Mouse (Mus musculus): ENCODE data around the gene Gjd3. TPM values are rescaled to one million over a fixed set of nuclear protein-coding genes. Genes with fewer than 3 reads are reported as not detected.

Gene Gjd3
- polyA plus RNA-seq, 1 experiment from 2014 or later, result 0.58 TPM

DNA sequence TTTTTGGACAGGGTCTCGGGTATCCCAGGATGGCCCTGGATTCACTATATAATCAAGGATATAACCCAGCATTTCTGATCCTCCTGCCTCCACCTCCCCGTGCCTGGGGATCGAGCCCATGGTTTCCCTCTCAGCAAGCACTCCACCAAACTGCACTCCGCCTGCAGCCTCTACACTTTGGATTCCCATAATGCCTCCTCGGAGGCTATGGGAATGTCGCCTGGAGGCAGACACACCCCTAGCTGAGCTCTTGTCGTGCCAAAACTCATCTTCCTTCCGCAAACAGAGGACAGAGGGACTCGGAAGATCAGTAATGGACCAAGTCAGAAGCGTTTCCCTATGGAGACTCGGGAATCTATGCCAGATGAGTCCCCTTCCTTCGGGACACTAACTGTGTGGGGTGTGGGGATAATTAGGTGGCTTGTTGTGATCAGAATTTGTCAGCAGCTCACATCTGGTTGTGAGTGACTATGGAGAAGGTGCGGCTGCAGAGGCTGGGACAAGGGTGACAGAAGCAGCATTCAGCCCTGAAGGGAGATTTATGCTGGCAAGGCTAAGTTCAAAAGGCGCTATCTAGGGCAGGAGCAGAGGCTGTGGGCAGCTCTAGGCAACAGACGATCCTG lies 4.2 kb downstream of the Gjd3 start:
- Histone ChIP-seq H3K4me1 (replicated peaks) (peaks cover 20% of the 10 kb centered on the region), H3K9ac (replicated peaks) (no peak overlapping the region), H3K36me3 (peaks cover 1% of the 10 kb centered on the region), H3K9me3 (no peaks in the 10 kb centered on the region), H3K4me2 (replicated peaks) (no peak overlapping the region), H3K27me3 (peaks cover 27% of the 10 kb centered on the region), H3K4me3 (replicated peaks) (no peak overlapping the region), H3K27ac (no peak overlapping the region)
- 65% methylated on average over 15 of the region's 15 CpGs for WGBS
- no peak for ATAC-seq

DNA sequence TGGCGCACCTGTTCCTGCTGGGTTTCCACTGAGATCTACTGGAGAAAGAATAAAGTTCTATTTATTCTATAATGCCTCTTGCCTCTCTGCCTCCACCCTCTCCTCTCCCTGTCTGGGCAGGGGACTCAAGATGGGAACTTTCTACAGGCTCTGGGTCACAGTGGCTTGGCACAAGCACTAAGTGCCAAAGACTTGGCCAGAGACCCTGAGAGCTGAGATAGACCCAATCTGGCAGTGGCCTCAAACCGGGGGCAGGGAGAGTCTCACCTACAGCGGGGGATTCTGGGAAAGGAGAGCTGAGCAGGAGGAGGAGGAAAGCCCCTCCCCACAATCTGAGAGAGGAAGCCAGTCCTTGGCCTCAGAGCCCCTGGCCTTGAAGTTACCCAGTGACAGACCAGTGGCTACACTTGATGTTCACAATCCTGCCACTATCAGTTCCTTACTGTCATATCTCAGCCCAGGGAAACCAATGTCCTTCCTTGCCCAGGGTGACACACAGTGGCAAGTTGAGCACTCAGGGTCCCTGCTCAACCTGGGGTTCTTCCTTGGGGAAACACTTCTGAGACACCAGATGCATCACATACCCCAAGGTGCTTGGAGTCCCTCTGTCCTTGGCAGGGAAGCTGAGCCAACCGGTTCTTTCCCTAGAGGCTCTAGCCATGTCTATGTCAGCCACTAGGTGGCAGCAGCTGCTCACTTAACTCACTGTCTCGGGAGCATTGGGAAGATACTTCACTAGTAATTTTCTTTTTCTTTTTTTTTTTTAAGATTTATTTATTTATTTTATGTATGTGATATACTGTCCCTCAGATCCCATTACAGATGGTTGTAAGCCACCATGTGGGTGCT lies 7.7 kb downstream of the Gjd3 start:
- no peak overlapping the region for H3K9ac ChIP-seq (replicated peaks)
- WGBS, result 49% methylated on average over 5 of the region's 5 CpGs
- H3K9me3 ChIP-seq, result no peaks in the 10 kb centered on the region
- no peak overlapping the region for H3K4me2 ChIP-seq (replicated peaks)
- H3K4me1 ChIP-seq (replicated peaks), result peaks cover 27% of the 10 kb centered on the region
- H3K27ac ChIP-seq, result no peak overlapping the region
- ATAC-seq, result peak; percentile 14; the same call in 1 of the 2 replicates
- no peak overlapping the region for H3K4me3 ChIP-seq (replicated peaks)
- H3K36me3 ChIP-seq, result peaks cover 14% of the 10 kb centered on the region
- H3K27me3 ChIP-seq, result peaks cover under 1% of the 10 kb centered on the region; the same call in 1 of the 2 replicates

DNA sequence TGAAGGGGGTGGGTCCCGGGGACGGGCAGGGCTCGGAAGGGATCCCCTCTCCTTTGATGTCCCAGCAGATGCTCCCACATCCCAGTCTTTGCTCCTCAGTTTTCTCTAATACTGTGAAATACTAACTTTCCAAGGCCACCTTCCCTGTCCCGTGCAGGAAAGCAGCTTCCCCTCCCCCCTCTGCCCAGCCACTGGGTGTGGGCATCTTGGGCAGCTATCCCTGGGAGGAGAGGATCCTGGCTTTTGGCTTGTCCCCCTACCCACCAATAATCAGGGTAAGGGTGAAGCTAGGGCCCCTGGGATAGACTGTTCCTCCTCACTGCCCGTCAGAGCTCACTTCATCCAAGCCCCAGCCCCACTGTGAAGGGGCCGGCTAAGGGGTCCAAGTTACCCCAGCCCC lies 8.6 kb downstream of the Gjd3 start:
- Histone ChIP-seq H3K4me1 (replicated peaks) (peaks cover 36% of the 10 kb centered on the region), H3K4me3 (replicated peaks) (no peak overlapping the region), H3K27ac (no peak overlapping the region), H3K4me2 (replicated peaks) (no peak overlapping the region), H3K9ac (replicated peaks) (no peak overlapping the region), H3K27me3 (no peaks in the 10 kb centered on the region), H3K36me3 (peaks cover 14% of the 10 kb centered on the region), H3K9me3 (no peaks in the 10 kb centered on the region)
- 81% methylated on average over 6 of the region's 6 CpGs for WGBS
- no peak for ATAC-seq

DNA sequence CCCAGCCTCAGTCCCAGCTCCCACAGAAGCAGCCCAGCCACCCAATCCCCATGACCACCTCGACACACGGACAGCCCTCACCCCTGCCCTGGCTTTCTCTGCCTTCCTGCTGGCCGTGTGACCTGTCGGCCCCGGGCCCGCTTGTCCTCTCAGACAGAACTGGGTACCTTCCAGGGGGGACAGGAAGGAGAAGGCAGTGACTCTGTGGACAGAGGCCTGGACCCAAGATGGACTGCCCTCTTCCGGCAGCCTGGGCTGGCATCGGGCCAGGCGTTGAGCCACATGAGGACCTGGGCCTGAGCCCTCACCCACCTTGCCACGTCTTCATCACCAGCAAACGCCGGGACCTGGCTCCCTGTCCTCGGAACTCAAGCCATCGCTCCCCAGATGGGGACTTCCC lies 9.2 kb downstream of the Gjd3 start:
- Histone ChIP-seq H3K27ac (no peak overlapping the region), H3K4me2 (replicated peaks) (no peak overlapping the region), H3K9me3 (no peaks in the 10 kb centered on the region), H3K4me3 (replicated peaks) (no peak overlapping the region), H3K36me3 (peaks cover 14% of the 10 kb centered on the region), H3K9ac (replicated peaks) (no peak overlapping the region), H3K4me1 (replicated peaks) (peaks cover 38% of the 10 kb centered on the region), H3K27me3 (no peaks in the 10 kb centered on the region)
- 87% methylated on average over 14 of the region's 14 CpGs for WGBS
- no peak for ATAC-seq

DNA sequence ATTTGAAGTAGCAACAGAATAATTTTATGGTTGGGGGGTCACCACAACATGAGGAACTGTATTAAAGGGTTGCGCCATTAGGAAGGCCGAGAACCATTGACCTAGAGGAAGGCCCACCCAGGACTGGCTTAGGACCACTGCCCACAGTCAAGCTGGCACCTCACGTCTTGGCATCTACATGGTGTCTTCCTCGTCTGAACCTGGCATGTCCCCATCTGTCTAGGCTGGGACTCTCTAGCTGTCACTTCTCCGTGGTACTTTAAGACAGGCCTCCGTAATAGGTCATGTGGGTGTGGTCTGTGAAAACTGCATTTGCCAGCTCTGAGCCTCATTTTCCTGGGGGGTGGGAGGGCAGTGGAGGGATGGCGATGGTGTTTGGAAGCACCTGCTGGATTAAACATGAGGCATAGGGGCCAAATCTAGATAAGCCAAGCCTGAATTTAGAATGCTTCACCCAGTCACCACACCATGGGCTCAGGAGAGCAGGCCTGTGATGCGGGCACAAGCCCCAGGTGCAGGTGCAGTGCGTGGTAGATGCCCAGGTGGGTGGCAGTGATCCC lies 9.9 kb downstream of the Gjd3 start:
- Histone ChIP-seq H3K4me1 (replicated peaks) (peaks cover 45% of the 10 kb centered on the region), H3K27me3 (no peaks in the 10 kb centered on the region), H3K9me3 (no peaks in the 10 kb centered on the region), H3K27ac (no peak overlapping the region), H3K9ac (replicated peaks) (no peak overlapping the region), H3K4me3 (replicated peaks) (no peak overlapping the region), H3K4me2 (replicated peaks) (no peak overlapping the region), H3K36me3 (peaks cover 14% of the 10 kb centered on the region)
- no peak for ATAC-seq
- WGBS, result 91% methylated on average over 9 of the region's 9 CpGs

DNA sequence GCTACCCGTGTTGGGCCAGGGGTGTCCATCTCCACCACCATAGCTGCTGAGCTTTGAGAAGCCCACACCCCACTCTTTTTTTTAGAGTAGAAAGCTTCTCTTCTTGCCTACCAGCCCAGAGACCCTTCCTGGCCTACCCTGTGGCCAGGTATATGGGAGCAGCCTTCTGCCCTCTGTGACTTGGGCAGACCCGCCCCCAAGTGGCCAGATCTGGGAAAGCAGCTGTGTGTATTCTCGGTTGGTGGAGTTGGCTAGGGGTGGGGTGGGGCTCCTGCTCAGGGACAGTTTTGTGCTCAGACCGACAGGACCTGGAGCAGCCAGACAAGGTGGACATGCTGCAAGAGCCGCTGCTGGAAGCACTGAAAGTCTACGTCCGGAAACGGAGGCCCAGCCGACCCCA lies 10.6 kb downstream of the Gjd3 start:
- Histone ChIP-seq H3K4me2 (replicated peaks) (no peak overlapping the region), H3K36me3 (peaks cover 14% of the 10 kb centered on the region), H3K4me1 (replicated peaks) (peaks cover 51% of the 10 kb centered on the region), H3K27ac (no peak overlapping the region), H3K27me3 (no peaks in the 10 kb centered on the region), H3K4me3 (replicated peaks) (no peak overlapping the region), H3K9me3 (no peaks in the 10 kb centered on the region), H3K9ac (replicated peaks) (no peak overlapping the region)
- WGBS, result 52% methylated on average over 9 of the region's 9 CpGs
- 0 out of 2 replicates have a peak, but pooled peaks have one; percentile 9 for ATAC-seq

DNA sequence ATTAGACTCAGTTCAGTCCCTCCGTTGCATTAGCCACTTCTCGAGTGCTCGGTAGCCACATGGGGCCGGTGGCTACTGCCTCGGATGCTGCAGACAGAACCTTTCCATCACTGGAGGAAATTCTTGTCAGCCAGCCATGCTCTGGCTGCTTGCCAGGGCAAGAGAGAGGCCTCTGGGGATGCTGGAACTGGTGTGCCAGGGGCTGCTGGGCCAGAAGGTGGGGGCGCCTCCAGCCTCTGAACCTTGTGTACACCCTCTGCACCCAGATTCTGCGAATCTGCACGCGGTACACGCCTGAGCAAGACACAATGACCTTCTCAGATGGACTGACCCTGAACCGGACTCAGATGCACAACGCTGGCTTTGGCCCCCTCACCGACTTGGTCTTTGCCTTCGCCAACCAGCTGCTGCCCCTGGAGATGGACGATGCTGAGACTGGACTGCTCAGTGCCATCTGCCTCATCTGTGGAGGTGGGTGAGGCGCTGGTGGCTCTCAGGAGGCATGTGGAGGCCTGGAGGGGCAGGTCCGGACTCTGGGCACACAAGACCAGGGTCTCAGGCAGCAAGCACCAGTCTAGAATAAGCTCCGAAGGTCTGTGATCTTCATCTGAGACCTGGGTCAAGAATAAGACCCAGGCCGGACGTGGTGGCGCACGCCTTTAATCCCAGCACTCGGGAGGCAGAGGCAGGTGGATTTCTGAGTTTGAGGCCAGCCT lies 11.3 kb downstream of the Gjd3 start:
- Histone ChIP-seq H3K9me3 (no peaks in the 10 kb centered on the region), H3K27ac (peak overlapping the region; percentile 92), H3K27me3 (no peaks in the 10 kb centered on the region), H3K36me3 (peaks cover 14% of the 10 kb centered on the region), H3K4me2 (replicated peaks) (peak overlapping the region; percentile 49; the same call in 1 of the 2 replicates), H3K9ac (replicated peaks) (peak overlapping the region; percentile 29; the same call in 1 of the 2 replicates), H3K4me1 (replicated peaks) (peaks cover 59% of the 10 kb centered on the region), H3K4me3 (replicated peaks) (no peak overlapping the region)
- WGBS, result 69% methylated on average over 23 of the region's 23 CpGs
- no peak for ATAC-seq

DNA sequence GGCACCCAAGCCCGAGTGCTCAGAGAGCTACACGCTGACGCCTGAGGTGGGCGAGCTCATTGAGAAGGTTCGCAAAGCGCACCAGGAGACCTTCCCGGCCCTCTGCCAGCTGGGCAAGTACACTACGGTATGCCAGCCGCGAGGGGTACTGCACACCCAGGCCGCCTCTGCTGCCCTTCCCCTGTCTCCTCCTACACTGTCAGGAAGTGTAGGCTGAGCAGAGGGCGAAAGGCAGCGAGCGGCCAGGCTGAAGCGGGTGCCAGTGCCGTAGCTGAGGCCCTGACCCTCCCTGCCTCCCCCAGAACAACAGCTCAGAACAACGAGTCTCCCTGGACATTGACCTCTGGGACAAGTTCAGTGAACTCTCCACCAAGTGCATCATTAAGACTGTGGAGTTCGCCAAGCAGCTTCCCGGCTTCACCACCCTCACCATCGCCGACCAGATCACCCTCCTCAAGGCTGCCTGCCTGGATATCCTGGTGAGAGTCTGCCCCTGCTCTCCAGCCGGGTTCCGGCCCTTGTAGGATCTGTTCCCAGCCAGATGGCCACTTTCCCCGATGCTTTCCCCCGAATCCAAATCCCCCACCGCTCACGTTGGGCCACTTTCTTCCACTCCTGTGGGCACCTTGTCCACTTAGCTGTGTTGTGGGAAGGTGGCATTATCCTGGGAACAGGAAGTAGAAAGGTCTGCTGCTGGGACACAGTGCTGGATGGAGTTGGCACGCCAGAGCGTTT lies 12.5 kb downstream of the Gjd3 start:
- no peak for ATAC-seq
- WGBS, result 57% methylated on average over 29 of the region's 29 CpGs
- H3K9ac ChIP-seq (replicated peaks), result peak overlapping the region; percentile 58
- peak overlapping the region; percentile 92 for H3K27ac ChIP-seq
- peaks cover 70% of the 10 kb centered on the region for H3K4me1 ChIP-seq (replicated peaks)
- H3K27me3 ChIP-seq, result no peaks in the 10 kb centered on the region
- H3K4me3 ChIP-seq (replicated peaks), result no peak overlapping the region
- peaks cover 14% of the 10 kb centered on the region for H3K36me3 ChIP-seq
- peak overlapping the region; percentile 49 for H3K4me2 ChIP-seq (replicated peaks)
- H3K9me3 ChIP-seq, result no peaks in the 10 kb centered on the region

DNA sequence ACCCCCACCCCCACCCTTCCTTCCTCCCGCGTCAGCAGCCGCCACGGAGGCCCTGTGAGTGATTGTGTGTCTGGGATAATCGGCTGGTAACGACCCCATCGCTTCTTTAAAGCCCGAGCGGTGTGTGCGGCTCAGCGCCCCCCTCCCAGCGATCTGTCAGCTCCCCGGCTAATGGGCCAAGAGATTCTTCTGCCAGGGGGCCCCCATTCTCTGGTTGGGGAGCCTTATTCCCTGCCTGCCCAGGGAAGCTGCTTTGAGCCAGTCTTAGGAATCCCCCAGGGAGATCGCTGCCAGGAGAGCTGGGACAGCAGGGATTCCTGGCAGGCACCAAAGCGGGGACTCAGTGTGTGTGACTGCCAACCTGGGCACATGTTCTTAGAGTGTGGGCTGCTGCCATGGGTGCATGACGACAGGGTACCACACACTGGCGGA lies 13.3 kb downstream of the Gjd3 start:
- peaks cover 14% of the 10 kb centered on the region for H3K36me3 ChIP-seq
- H3K4me3 ChIP-seq (replicated peaks), result peak overlapping the region; percentile 10
- H3K27me3 ChIP-seq, result no peaks in the 10 kb centered on the region
- peak; percentile 43 for ATAC-seq
- no peaks in the 10 kb centered on the region for H3K9me3 ChIP-seq
- H3K4me2 ChIP-seq (replicated peaks), result peak overlapping the region; percentile 49
- 8% methylated on average over 17 of the region's 17 CpGs for WGBS
- peaks cover 78% of the 10 kb centered on the region for H3K4me1 ChIP-seq (replicated peaks)
- H3K9ac ChIP-seq (replicated peaks), result peak overlapping the region; percentile 58
- peak overlapping the region; percentile 92 for H3K27ac ChIP-seq

DNA sequence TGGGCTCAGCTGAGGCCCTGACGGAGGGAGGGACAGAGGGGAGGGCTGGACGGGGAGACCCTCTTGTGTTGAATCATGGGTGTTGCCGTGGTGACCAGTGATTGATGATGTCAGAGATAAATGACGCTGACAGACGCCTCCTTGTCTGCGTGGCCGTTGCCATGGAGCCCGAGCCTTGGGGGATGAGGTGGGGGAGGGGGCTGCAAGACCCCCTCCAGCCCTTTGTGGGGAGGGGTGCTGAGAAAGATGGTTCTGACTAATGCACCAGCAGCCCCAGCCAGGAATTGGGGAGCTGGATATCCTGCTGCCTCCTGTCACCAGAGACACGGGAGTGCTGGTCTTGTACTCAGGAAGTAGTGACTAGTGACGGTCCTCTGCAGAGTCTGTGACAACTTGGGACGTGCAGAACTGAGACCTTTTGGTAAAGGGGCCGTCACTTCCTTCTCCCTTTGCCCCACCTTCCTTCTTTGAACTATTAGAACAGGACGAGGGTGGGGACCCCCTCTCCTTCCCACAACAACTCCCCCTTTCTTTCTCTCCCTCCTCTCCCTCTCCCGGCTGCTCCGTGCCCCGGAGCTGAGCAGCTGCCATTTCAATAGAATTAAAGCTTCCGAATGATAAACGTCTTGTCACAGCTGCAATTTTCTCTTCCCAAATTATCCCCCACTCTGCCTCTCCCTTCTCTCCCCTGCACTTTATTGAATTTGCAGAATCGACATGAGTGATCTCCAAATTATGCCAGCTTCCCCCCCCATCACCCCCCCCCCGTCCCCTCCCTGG lies 13.9 kb downstream of the Gjd3 start:
- peak; percentile 17 for ATAC-seq
- WGBS, result 2% methylated on average over 20 of the region's 20 CpGs
- H3K4me2 ChIP-seq (replicated peaks), result peak overlapping the region; percentile 49
- H3K27ac ChIP-seq, result peak overlapping the region; percentile 92
- H3K4me3 ChIP-seq (replicated peaks), result peak overlapping the region; percentile 10
- peaks cover 14% of the 10 kb centered on the region for H3K36me3 ChIP-seq
- H3K9ac ChIP-seq (replicated peaks), result peak overlapping the region; percentile 58; the same call in 1 of the 2 replicates
- no peaks in the 10 kb centered on the region for H3K9me3 ChIP-seq
- H3K4me1 ChIP-seq (replicated peaks), result peaks cover 85% of the 10 kb centered on the region
- no peaks in the 10 kb centered on the region for H3K27me3 ChIP-seq
